18 mouse cellular contexts compared by ENCODE assay signal in the genomic region with DNA sequence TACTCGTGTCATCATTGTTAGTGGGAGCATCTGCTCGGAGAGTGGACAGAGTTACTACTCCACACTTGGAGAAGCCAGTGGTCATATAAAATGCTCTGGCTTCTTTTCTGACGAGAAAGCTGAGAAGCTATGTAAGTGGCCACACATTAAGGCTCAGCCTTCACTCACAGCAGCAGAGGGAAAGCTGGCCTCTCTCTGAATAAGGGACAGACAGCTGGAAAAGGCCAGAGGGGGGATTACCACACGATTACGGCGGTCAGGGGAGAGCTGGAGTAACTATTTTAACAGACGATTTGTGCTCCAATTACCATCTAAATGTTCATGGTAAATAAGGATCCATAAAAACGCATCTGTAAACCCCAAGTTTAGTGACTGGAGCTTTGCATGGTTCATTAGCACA.
DNase-seq lines count a peak whose midpoint lies in the region; ATAC-seq and TF ChIP-seq lines count a peak whose summit lies in the region.
"Had no signal": no experiment of that assay in that cellular context is flagged by ENCODE, and none has a peak within 500 bp of the region (broad histone marks: within the 10 kb centered on the region; RNA-seq: fewer than 3 reads in every experiment).

No protein-coding gene starts in this region.

- H3K9ac ChIP-seq in heart, embryonic 16.5 days (ENCODE audit: low read length) = no peak overlapping the region
- H3K9ac ChIP-seq in heart, embryonic 11.5 days (ENCODE audit: low read depth, low read length) = no peak overlapping the region
- no peak overlapping the region for H3K9ac ChIP-seq in intestine, embryonic 15.5 days
- H3K9ac ChIP-seq in stomach, embryonic 16.5 days (ENCODE audit: low read length) = no peak overlapping the region
- H3K9ac ChIP-seq in liver, postnatal 0 days (replicated peaks) = no peak overlapping the region
- H3K9ac ChIP-seq: embryonic facial prominence, embryonic 12.5 days; forebrain, embryonic 13.5 days; hindbrain, embryonic 13.5 days; limb, embryonic 12.5 days; neural tube, embryonic 13.5 days had no signal

- no peak for ATAC-seq in heart, embryonic 16.5 days (replicated peaks; ENCODE audit: extremely low read depth, insufficient read depth, low FRiP score)
- no peak for ATAC-seq in heart, embryonic 11.5 days (replicated peaks; ENCODE audit: insufficient number of reproducible peaks, low FRiP score, low TSS enrichment)
- ATAC-seq in intestine, embryonic 15.5 days = peak; percentile 39; the same call in 1 of the 2 replicates
- no peak for ATAC-seq in stomach, embryonic 16.5 days (ENCODE audit: insufficient read depth, low FRiP score)
- ATAC-seq in liver, postnatal 0 days = no peak
- ATAC-seq: forebrain, embryonic 13.5 days had no signal

- no peak overlapping the region for H3K4me3 ChIP-seq in heart, embryonic 16.5 days (ENCODE audit: low read length)
- H3K4me3 ChIP-seq in heart, embryonic 11.5 days (ENCODE audit: low read depth, low read length) = no peak overlapping the region
- no peak overlapping the region for H3K4me3 ChIP-seq in intestine, embryonic 15.5 days (replicated peaks)
- H3K4me3 ChIP-seq in stomach, embryonic 16.5 days (replicated peaks; ENCODE audit: low read length) = no peak overlapping the region
- no peak overlapping the region for H3K4me3 ChIP-seq in liver, postnatal 0 days (ENCODE audit: low read depth, low read length)
- H3K4me3 ChIP-seq: embryonic facial prominence, embryonic 12.5 days; forebrain, embryonic 13.5 days; hindbrain, embryonic 13.5 days; limb, embryonic 12.5 days; neural tube, embryonic 13.5 days had no signal

- H3K36me3 ChIP-seq in heart, embryonic 16.5 days (ENCODE audit: control insufficient read depth, insufficient read depth) = no peaks in the 10 kb centered on the region
- no peaks in the 10 kb centered on the region for H3K36me3 ChIP-seq in heart, embryonic 11.5 days (ENCODE audit: control insufficient read depth, insufficient read depth, low read length)
- H3K36me3 ChIP-seq in intestine, embryonic 15.5 days = no peaks in the 10 kb centered on the region
- H3K36me3 ChIP-seq in stomach, embryonic 16.5 days (ENCODE audit: control insufficient read depth, insufficient read depth, low read length) = no peaks in the 10 kb centered on the region
- no peaks in the 10 kb centered on the region for H3K36me3 ChIP-seq in liver, postnatal 0 days (replicated peaks; ENCODE audit: insufficient read depth, low read length)
- H3K36me3 ChIP-seq: embryonic facial prominence, embryonic 12.5 days; hindbrain, embryonic 13.5 days; limb, embryonic 12.5 days; neural tube, embryonic 13.5 days had no signal

- H3K9me3 ChIP-seq in heart, embryonic 16.5 days (replicated peaks; ENCODE audit: control insufficient read depth, low read length) = no peaks in the 10 kb centered on the region
- H3K9me3 ChIP-seq in heart, embryonic 11.5 days (replicated peaks; ENCODE audit: control insufficient read depth, low read length) = no peaks in the 10 kb centered on the region
- no peaks in the 10 kb centered on the region for H3K9me3 ChIP-seq in intestine, embryonic 15.5 days
- H3K9me3 ChIP-seq in stomach, embryonic 16.5 days (replicated peaks; ENCODE audit: control insufficient read depth, low read length) = no peaks in the 10 kb centered on the region
- H3K9me3 ChIP-seq in liver, postnatal 0 days (ENCODE audit: low read length) = no peaks in the 10 kb centered on the region
- H3K9me3 ChIP-seq: embryonic facial prominence, embryonic 12.5 days; forebrain, embryonic 13.5 days; hindbrain, embryonic 13.5 days; limb, embryonic 12.5 days; neural tube, embryonic 13.5 days had no signal

- intact Hi-C loops in left cerebral cortex, postnatal 14 days (cut with DNase I) = no loop called here

- 59% methylated on average over 8 of the region's 8 CpGs for WGBS in heart, embryonic 16.5 days
- WGBS in heart, embryonic 11.5 days (ENCODE audit: insufficient replicate concordance) = 61% methylated on average over 8 of the region's 8 CpGs
- 47% methylated on average over 8 of the region's 8 CpGs for WGBS in intestine, embryonic 15.5 days
- 44% methylated on average over 8 of the region's 8 CpGs for WGBS in stomach, embryonic 16.5 days
- 67% methylated on average over 8 of the region's 8 CpGs for WGBS in liver, postnatal 0 days (ENCODE audit: insufficient replicate concordance)

- no peak for TF ChIP-seq CTCF in liver, postnatal 0 days (IDR thresholded peaks at IDR 0.05; ENCODE audit: low read depth)

- H3K27me3 ChIP-seq in heart, embryonic 16.5 days (ENCODE audit: control insufficient read depth, insufficient read depth, low read length) = no peaks in the 10 kb centered on the region
- no peaks in the 10 kb centered on the region for H3K27me3 ChIP-seq in heart, embryonic 11.5 days (ENCODE audit: control insufficient read depth, insufficient read depth, low read length)
- H3K27me3 ChIP-seq in intestine, embryonic 15.5 days (replicated peaks) = no peaks in the 10 kb centered on the region
- H3K27me3 ChIP-seq in stomach, embryonic 16.5 days (ENCODE audit: control insufficient read depth, insufficient read depth, low read length) = no peaks in the 10 kb centered on the region
- no peaks in the 10 kb centered on the region for H3K27me3 ChIP-seq in liver, postnatal 0 days (ENCODE audit: insufficient read depth, low read length)
- H3K27me3 ChIP-seq: embryonic facial prominence, embryonic 12.5 days; forebrain, embryonic 13.5 days; hindbrain, embryonic 13.5 days; limb, embryonic 12.5 days; neural tube, embryonic 13.5 days had no signal

- peak; percentile 2 for DNase-seq in retina, embryonic 14.5 days (ENCODE audit: low spot score)
- DNase-seq in retina, postnatal 1 day = no peak
- DNase-seq in liver, postnatal 0 days = no peak
- no peak for DNase-seq in left cerebral cortex, postnatal 14 days (ENCODE audit: low spot score in 2 of 2)
- DNase-seq: cerebellum, adult 8-10 months; gastrocnemius, postnatal 25 days; kidney, adult 9 months; layer of hippocampus, adult 9-11 months; thymus, postnatal 4 days had no signal

- no peak for TF ChIP-seq EP300 in liver, postnatal 0 days (IDR thresholded peaks at IDR 0.05; ENCODE audit: low read depth)

- H3K4me1 ChIP-seq in heart, embryonic 16.5 days (ENCODE audit: control insufficient read depth, insufficient read depth, low read length) = no peaks in the 10 kb centered on the region
- H3K4me1 ChIP-seq in heart, embryonic 11.5 days (ENCODE audit: control insufficient read depth, insufficient read depth, low read length) = no peaks in the 10 kb centered on the region
- no peaks in the 10 kb centered on the region for H3K4me1 ChIP-seq in intestine, embryonic 15.5 days (replicated peaks)
- 0 out of 2 replicates have a peak, but pooled peaks cover 5% of the 10 kb centered on the region for H3K4me1 ChIP-seq in stomach, embryonic 16.5 days (ENCODE audit: control insufficient read depth, insufficient read depth, low read length)
- no peaks in the 10 kb centered on the region for H3K4me1 ChIP-seq in liver, postnatal 0 days (ENCODE audit: insufficient read depth)
- H3K4me1 ChIP-seq: forebrain, embryonic 13.5 days had no signal

- H3K4me2 ChIP-seq in heart, embryonic 16.5 days (ENCODE audit: low read depth, low read length) = no peak overlapping the region
- H3K4me2 ChIP-seq in heart, embryonic 11.5 days = no peak overlapping the region
- H3K4me2 ChIP-seq in intestine, embryonic 15.5 days (replicated peaks) = no peak overlapping the region
- peak overlapping the region; percentile 25; the same call in 1 of the 2 replicates for H3K4me2 ChIP-seq in stomach, embryonic 16.5 days (ENCODE audit: low read depth, low read length)
- no peak overlapping the region for H3K4me2 ChIP-seq in liver, postnatal 0 days (ENCODE audit: low read depth, low read length)
- H3K4me2 ChIP-seq: embryonic facial prominence, embryonic 12.5 days; forebrain, embryonic 13.5 days; hindbrain, embryonic 13.5 days; limb, embryonic 12.5 days; neural tube, embryonic 13.5 days had no signal

- H3K27ac ChIP-seq in heart, embryonic 16.5 days (ENCODE audit: low read length) = peak overlapping the region; percentile 42
- H3K27ac ChIP-seq in heart, embryonic 11.5 days (ENCODE audit: low read depth, low read length) = no peak overlapping the region
- H3K27ac ChIP-seq in intestine, embryonic 15.5 days = 0 out of 2 replicates have a peak overlapping the region, but pooled peaks have one; percentile 36
- peak overlapping the region; percentile 43 for H3K27ac ChIP-seq in stomach, embryonic 16.5 days (ENCODE audit: low read length)
- no peak overlapping the region for H3K27ac ChIP-seq in liver, postnatal 0 days (ENCODE audit: low read depth)
- H3K27ac ChIP-seq: embryonic facial prominence, embryonic 12.5 days; forebrain, embryonic 13.5 days; hindbrain, embryonic 13.5 days; limb, embryonic 12.5 days; neural tube, embryonic 13.5 days had no signal

Comparison
In these comparisons a context has a peak if more than half of its experiments do, and no peak if none do; other contexts are left out.
1. H3K27ac ChIP-seq: peak in heart, embryonic 16.5 days (single experiment), intestine, embryonic 15.5 days (single experiment) and stomach, embryonic 16.5 days (single experiment); none in heart, embryonic 11.5 days (single experiment) and liver, postnatal 0 days (single experiment).